Mouse (Mus musculus): Measurements from ENCODE around the gene 2310079G19Rik. TPM values are rescaled to one million over a fixed set of nuclear protein-coding genes. Genes with fewer than 3 reads are reported as not detected.
A peak's percentile ranks its signal among the peaks of the same experiment; 100 is the strongest.

2310079G19Rik gene
- total RNA-seq (2021), result not detected

DNA sequence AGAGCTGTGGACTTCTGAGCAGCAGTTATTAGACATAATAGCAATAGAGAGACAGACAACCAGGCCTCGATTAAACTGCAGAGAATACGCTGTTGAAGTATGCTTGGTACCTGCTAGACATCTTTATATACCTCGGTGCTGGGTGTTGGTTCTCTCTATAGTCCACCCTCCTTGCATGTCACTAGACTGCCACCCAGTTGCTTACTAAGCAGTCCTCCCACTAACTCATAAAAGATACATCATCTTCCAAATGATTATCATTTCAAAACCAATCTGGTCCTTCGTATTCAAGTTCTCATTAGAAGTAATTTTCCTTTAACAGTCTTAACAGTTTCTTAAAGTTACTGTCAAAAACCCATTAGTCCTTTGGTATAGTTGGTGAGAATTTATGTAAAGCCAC is at the start of gene 2310079G19Rik:
Gene 2310079G19Rik (minus strand): TSS at position 101 of the 400 bp plus-strand sequence.
- DNase-seq, result no peak
- intact Hi-C loops (cut with DNase I), result no loop called here

DNA sequence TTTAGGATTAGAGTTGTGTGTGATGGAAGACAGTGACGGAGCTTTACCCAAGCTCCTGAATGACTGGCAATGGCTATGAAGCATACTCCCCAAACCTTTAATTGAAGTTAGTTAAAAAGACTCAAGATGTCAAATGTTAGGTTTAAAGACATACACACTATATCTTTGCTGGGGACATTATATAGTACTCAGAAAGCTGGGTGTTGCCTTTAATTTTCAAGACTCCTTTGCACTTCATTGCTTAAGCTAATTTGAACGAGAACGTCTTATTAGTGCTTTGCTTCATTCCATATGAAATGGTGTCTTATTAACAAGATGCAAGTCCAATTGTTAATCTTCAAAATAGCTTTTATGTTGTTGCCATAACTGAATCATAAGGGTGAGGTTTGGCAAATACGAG is 44.1 kb upstream of the 2310079G19Rik start, which contains the start of gene Krtap27-1:
Gene Krtap27-1 (minus strand): TSS at position 101 of the 400 bp plus-strand sequence.
- no peak for DNase-seq
- intact Hi-C loops (cut with DNase I), result no loop called here

DNA sequence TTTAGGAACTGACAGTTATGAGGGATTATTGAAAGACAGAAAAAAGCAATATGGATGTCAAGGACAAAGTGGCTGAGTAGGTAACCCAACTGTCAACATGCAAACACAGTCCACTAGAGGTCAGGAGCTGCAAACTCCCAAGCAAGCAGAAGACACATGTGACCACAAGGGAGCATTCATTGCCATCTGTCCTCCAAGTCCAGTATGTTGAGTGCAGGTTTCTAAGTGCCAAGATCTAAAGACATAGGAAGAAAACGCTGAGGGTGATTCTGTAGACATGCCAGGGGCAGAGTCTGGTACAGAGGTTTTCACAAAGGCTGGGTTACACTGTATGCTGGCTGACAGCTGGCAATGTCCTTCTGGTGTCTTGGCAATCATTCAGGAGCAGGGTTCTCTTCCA is 30.0 kb upstream of the 2310079G19Rik start:
- peak; percentile 10 to 11 for DNase-seq
- intact Hi-C loops (cut with DNase I), result no loop called here

DNA sequence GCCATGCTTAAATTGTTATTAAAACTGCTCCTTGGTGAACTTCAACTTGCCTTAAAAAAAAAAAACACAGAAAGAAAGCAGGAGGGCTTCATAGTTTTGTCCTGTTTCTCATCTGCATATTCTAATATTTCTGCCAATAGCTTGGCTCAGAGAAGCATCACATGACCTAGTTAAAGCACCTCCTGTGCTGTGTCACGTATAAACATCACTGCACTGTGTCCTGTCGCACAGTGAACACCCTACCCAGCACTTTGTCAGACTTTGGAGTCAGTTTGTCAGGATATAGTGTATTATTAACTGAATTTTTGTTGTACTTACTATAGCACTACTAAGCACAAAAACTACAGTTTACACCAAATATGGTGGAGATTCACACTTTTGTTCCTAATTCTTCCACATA is 24.5 kb upstream of the 2310079G19Rik start:
- intact Hi-C loops (cut with DNase I), result no loop called here
- no peak for DNase-seq

DNA sequence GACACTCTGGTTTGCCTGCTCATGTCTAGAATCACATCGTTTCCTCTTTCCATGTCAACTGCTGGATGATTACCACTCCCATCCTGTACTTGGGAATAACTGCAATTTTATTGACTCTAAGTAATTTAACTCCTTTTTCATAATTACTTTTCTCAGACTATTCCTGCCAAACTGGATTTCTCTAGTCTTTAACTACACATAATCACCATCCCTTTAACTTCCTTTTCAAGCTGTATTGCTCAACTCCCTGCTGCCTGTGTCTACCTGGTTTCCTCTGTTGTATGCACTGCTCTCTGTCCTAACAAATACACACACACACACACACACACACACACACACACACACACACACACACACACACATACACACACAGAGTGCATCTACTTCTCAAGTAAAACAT is 23.6 kb upstream of the 2310079G19Rik start:
- intact Hi-C loops (cut with DNase I), result no loop called here
- no peak for DNase-seq

DNA sequence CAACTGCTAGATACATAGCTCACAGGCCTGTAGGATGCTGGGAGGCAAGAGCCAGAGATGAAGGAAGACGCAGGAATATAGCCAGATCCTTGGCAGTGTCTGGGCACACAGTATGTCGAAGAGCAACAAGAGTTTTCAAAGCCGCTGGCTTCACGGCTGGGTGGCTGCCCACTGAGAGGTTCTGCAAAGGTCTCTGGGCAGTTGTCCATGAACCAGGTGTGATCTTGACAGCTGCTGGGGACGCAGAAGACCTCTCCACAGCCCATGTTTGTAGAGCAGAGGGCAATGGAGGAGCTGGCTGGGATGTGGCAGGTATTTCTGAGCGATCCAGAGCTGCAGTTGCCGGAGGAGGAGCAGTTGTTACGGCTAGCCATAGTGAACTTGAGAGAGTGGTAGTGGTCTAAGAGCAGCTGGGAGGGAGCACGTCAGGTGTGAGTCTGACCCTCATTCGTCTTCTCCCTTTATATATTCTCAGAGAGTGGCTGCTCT is 19.9 kb upstream of the 2310079G19Rik start, which contains the start of gene Krtap26-1:
Gene Krtap26-1 (minus strand): TSS at position 439 of the 489 bp plus-strand sequence.
- no peak for DNase-seq
- intact Hi-C loops (cut with DNase I), result no loop called here

DNA sequence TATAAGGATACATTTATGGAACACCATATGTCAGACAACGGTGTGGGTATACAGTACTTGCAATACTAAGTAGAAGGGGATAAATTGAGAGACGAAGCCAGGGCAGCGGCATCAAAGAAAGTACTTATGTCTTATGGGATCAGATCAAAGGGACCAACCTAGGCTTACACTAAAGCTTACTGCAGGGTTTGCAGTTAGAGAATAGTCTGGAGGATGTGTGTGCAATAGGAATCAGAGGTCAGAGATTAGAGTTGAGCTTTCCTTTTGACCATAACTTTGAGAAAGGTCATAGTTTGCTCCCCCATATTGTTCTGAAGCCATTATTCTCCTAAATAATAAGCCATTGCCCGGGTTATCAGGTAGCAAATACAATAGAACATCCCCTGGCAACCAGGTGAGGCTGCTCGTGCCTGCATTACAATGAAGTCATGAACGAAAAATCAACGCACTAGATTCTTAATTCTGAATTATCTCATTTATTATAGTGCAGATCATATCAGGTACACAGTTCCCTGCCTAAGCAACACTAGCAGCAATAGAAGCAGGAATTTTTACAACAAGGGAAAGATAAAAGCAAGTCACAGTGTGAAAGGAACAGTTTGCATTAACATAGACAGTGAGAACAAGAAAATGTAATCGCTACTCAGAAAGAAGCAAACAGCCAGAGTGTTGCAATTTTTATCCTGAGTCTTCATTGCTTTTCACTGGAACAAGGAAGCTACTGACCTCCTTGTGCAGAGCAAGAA is 19.1 kb upstream of the 2310079G19Rik start:
- intact Hi-C loops (cut with DNase I), result no loop called here
- no peak for DNase-seq

DNA sequence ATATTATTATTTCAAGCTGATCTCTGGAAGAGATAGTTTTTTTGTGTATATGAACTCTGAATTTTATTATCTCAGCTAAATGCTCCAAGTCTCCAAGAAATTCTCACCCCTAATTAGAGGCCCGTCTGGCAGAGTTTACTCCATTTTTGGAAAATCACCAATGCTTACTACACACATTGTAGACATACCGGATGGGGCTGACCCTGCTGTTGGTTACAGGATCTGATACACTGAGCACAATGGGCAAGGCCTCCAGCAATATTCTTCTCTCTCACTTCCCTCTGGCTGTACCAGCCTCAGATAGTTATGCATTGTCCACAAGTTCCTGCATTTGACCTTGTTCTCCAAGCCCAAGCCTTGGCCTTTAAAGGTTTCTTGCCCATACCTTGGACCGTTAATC is 12.6 kb upstream of the 2310079G19Rik start:
- intact Hi-C loops (cut with DNase I), result no loop called here
- DNase-seq, result no peak

DNA sequence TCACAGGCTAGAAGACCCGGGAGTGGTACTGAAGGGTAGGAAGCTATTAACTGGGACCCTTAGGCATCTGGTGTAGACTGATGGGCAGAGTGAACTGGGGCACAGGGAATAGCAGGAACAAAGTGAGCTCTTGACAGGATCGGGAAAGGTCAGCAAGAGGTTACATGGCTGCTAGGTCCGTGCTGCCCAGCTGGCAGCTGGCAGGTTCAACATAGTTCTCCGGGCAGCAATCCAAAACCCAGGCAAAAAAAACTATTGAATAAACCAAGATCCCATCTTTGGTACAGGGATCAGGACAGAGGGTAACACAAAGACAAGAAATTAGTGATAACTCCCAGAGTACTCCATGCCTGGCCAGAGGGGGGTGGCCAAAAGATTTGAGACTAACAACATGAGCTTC is 7.7 kb upstream of the 2310079G19Rik start:
- intact Hi-C loops (cut with DNase I), result no loop called here
- DNase-seq, result peak; percentile 21 to 27

DNA sequence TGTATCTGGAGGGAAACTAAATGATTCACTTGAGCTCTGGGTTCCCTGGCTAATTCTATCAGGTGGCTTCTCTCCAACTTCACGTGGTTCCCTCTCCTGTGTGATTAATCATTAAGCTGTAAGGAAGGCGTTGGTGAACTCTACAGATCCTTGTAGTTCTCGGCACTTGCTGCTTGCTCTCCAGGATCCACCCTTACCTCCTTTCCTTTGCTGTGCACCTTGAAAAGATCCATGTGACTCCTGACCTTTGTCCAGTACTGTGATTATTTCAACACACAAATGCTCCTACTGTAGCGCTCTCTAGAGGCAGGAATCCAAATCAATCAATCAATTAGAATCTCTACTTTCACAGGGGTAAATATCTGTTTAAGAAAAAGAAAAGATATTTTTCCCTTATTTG is 4.0 kb upstream of the 2310079G19Rik start:
- intact Hi-C loops (cut with DNase I), result no loop called here
- no peak for DNase-seq

DNA sequence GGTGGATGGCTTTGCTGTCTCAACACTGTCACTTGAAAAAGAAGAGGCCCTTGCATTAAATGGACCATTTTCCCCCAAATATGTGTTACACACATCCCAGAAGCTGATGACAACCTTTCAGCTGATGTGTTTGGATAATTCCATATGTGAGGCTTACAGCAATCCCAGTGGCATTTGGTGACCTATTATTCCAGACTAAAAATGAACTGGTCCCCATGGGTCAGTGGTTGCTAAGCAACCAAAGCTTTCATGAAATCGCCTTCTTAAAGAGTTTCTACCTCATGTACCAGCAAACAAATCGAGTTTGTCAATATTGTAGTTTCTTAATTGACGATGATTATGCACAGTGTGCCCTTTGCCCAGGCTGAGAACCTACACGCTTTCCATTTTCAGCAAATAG is 14.8 kb downstream of the 2310079G19Rik start:
- intact Hi-C loops (cut with DNase I), result no loop called here
- no peak for DNase-seq

DNA sequence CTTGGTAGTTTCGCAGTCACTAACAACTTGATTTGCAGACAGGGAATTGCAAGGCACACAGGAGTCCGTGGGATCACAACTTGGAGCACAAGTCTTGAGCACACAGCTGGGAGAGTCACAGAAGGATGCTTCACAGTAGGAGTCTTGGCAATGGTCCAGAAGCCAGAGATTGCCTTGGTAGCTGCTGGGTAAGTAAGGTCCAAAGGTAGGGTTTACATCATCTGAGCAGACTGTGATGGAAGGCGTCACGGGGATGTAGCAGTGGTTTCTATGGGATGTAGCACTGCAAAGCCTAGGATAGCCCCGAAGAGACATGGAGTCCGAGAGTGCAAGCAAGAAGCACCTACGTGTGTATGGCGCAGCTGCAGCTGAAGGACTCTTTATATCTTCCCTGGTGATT is 15.5 kb downstream of the 2310079G19Rik start, which contains the start of gene Krtap24-1:
Gene Krtap24-1 (minus strand): TSS at position 358 of the 400 bp plus-strand sequence.
- intact Hi-C loops (cut with DNase I), result no loop called here

DNA sequence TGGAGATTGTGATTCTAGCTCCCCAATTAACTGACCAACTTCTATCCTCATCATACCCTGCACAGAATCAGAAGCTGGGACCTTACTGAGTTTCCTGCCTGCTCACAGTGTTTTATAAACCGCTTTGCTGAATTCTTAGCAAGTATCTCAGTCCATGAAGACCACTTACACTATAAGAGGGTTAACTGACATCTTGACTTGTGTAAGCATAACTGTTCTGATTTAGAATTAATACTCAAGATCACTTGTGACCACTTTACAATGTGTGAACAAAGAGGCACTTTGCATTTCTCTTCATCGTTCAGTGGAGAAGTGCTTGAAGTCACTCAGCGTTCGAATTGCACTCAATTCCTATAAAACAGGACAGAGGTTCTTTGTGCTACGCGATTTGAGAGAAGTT is 22.9 kb downstream of the 2310079G19Rik start:
- intact Hi-C loops (cut with DNase I), result no loop called here
- DNase-seq, result no peak

More for the DNA sequence above, 15.5 kb downstream of the 2310079G19Rik start, which contains the start of gene Krtap24-1:
- no peak for DNase-seq

DNA sequence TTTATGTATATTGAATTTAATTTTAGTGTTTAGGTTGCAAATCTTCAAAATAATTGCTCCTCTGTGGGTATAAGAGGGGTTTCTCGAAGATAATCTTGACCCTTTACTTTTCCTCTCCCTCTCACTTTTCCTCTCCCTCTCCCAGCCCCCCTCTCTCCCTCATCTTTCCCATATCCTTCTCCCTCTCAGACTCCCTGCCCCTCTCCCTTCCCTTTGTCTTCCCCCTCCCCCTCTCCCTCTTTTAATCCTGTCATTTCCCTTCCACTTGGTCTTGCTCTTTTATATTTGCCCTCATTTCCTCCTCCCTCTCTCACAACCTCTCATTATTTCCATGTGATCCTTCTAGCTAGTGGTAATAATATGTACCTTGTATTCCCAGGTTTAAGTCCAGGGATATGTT is 25.0 kb downstream of the 2310079G19Rik start:
- DNase-seq, result no peak
- intact Hi-C loops (cut with DNase I), result no loop called here

DNA sequence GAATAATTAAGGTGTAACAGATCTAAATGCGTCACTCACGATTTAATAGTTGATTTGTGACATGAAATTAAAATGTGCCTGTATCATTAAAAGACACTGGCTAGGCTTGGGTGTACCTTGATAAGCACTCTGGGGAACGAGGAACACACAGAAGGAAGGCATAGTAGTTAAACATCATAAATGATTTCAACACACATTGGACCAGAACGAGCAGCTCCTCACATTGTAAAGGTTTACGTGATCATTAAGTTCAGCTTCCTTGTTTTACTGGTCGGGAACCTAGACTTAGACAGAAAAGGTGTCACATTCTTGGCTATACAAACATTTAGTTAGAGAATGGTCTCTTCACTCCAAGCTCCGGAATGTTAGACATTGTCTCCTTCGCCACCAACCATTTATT is 27.2 kb downstream of the 2310079G19Rik start:
- intact Hi-C loops (cut with DNase I), result no loop called here
- DNase-seq, result no peak

DNA sequence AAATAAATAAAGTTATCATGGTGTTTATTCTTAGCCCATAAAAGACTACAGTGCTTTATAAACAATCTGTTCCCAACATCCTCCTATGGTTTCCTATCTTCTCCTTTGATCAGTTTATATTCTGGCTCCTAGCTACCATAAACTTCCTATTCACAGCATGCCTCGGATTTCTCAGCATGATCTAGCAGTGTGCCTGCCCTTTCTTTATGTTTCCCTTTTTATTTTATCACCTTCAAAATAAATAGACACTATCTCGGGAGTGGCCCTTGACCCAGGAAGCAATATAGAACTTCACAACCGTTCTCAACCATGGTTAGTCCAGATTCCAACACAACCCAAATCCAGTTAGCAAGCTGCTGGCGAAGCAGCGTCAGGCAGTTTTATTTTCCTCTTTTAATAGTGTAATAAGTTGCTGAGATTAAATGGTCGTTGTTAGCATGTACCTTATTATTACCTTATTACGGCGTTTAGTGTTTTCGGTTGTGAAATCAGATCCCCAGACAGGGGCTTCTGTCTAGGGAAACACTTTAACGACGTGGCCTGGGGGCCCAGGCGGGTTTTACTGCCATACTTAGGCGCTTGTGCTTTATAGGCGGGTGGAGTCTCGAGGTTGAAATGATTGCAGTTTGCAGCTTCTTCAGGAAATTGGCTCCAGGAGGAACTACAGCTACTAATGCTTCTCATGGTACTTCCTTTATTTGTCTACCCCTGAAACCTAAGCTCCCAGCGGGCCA is 27.8 kb downstream of the 2310079G19Rik start:
- DNase-seq, result no peak
- intact Hi-C loops (cut with DNase I), result no loop called here

DNA sequence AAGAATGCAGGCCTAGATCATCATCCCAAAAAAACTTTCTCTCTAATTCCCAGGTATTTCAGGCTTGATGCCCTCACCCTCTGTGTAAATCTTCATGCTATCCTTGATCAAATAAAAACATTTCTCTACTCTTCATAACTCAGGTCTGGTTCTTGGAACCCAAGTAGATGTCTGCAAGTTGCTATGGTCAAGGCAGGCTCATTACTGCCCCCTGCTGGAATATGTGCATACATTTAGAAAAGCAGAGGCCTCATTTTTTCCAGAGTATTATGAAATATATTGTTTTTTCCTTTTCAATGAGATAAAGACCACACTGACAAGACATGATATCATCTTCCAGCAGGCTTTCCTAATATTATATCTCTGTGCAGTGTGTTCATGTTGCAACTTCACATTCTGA is 34.7 kb downstream of the 2310079G19Rik start:
- intact Hi-C loops (cut with DNase I), result no loop called here
- DNase-seq, result no peak

DNA sequence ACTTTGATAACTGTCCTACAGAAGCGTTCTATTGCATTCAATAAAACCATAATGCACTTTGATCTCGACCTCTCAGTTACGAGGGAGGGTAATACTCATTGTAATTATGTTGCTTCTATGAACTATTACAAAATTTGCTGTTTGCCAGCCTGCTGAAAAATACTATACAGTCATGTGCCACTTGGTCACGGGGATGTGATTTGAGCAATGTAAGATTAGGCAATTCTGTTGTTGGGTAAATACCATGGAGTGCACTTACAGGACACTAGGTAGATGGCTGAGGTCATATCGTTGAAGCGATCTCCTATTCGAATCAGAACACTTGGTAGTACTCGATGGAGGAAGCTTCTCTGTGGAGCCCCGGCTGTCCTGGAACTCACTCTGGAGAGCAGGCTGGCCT is 44.1 kb downstream of the 2310079G19Rik start:
- intact Hi-C loops (cut with DNase I), result no loop called here
- DNase-seq, result no peak
